Mouse (Mus musculus) olfactory bulb, adult 2 months (tissue): Measurements from ENCODE around the gene Mink1. TPM values are rescaled to one million over a fixed set of nuclear protein-coding genes. Genes with fewer than 3 reads are reported as not detected.

ENCODE experiments used
- H3K27ac ChIP-seq: fragments of 200-500 bp; 2 replicates; pipeline ENCODE4 v1.5.1; 2012; ENCODE audit warnings: low read depth, low read length; ENCODE audit not compliant: insufficient read depth
- H3K4me1 ChIP-seq: fragments of 200-500 bp; 2 replicates; pipeline ENCODE4 v1.6.1; 2012; ENCODE audit warnings: low read length; ENCODE audit not compliant: control insufficient read depth, insufficient read depth
- H3K4me3 ChIP-seq: fragments of 200-500 bp; 2 replicates; pipeline ENCODE4 v1.5.1; 2012; ENCODE audit warnings: mild to moderate bottlenecking, low read depth, low read length, moderate library complexity; ENCODE audit not compliant: insufficient read depth
- CTCF ChIP-seq: fragments of 200-500 bp; IDR thresholded peaks from 2 replicates; pipeline ENCODE4 v1.5.1; 2012; ENCODE audit warnings: low read depth, mild to moderate bottlenecking, low read length, moderate library complexity; ENCODE audit not compliant: insufficient read depth
- POLR2A ChIP-seq: fragments of 200-500 bp; IDR thresholded peaks from 2 replicates; pipeline ENCODE4 v1.6.1; 2012; ENCODE audit warnings: mild to moderate bottlenecking, low read depth, low read length, moderate library complexity; ENCODE audit not compliant: insufficient read depth
- WGBS: fragments of 180-500 bp; shearing (Covaris S2); methylation state at CpG from one replicate; pipeline ENCODE4 v1.1.7; 2018; 5-methylcytosine and 5-hydroxymethylcytosine counted together
- polyA plus RNA-seq: library from polyadenylated mRNA; stranded (reverse); fragments of >200 nt; gene quantifications from 2 replicates; pipeline ENCODE4 v1.2.4, GENCODE M21; 2012; ENCODE audit warnings: low replicate concordance; ENCODE audit not compliant: missing spikeins, insufficient read depth, insufficient read length

Gene Mink1
- polyA plus RNA-seq, 1 experiment: not detected

DNA sequence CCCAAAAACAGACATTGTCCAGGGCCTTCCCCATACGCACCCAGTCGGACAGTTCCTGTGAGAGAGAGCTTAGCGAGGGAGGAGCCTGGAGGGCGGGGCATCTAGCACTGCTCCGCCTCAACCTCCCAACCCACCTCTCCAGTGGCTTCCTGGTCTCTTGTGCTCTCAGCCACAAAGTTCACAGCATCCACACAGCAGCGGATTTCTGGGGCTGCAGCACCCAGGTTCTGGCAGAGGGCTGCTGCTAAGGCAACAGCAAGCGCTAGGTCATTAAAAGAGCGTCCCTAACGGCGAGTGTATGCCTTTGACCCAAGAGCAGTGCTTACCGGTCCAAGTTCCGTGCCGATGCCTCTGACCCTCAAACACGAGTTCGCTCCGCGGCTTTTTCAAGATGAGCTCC, 52.4 kb downstream of the Mink1 start:
- H3K27ac ChIP-seq: no peak overlapping the region
- H3K4me3 ChIP-seq: peak overlapping the region; percentile 7; the same call in 1 of the 2 replicates
- no peak; the same call in 1 of the 2 replicates for TF ChIP-seq POLR2A
- no peak for TF ChIP-seq CTCF
- 13% methylated on average over 17 of the region's 17 CpGs for WGBS
- peaks cover 11% of the 10 kb centered on the region for H3K4me1 ChIP-seq

DNA sequence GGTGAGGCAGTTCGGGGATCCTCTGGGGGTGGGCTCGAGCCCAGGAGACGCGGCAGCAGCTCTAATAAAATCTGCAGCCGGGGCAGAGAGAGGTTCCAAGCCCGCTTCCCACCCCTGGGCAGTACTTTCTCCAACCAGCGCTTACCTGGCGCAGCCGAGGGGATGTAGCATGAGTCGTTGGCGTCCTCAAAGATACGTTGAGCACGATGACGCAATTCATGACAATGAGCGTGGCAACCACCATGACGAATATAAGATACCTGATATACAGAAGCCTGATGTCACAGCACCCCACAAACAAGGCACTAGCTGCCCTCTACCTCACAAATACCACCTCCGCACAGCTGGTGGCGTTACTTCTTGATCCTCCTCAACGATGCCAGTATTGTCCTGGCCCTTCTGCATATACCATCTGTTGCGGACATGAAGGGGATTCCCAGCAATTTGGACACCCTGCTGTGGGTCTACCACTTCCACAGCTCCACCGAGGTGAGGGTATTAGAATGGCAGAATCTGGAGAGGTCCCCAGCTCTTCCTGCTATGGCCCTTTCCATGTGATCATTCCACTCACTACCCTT, 52.9 kb downstream of the Mink1 start, which contains the start of gene 4930544D05Rik:
Gene 4930544D05Rik (plus strand): TSS at position 333 of the 578 bp plus-strand sequence.
- peak within 1 kb of the TSS; percentile 7; the same call in 1 of the 2 replicates for H3K4me3 ChIP-seq
- 35% methylated on average over 21 of the region's 21 CpGs for WGBS
- no peak for TF ChIP-seq POLR2A
- no peak for TF ChIP-seq CTCF
- H3K27ac ChIP-seq: no peak within 1 kb of the TSS
- H3K4me1 ChIP-seq: peaks cover 11% of the 10 kb centered on the region

DNA sequence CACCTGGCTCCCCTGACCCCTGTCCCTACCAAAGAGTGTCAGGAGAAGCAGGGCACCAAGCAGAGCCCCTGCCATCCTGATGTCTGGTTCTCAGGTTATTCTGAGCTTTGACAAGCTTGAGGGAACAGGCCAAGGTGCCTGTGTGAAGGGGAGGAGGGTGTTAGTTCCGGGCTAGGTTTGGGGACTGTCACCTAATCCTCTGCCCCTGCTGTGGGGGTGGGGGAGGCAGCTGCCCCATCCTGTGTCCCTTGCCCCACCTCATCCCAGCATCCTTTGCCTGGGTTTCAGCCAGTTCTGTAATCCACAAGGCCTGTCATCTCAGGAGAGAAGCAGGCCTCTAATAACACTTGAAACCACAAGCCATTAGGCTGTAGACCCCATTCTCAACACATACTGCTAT, 56.4 kb downstream of the Mink1 start, which contains the start of gene Chrne:
Gene Chrne (minus strand): TSS at position 116 of the 400 bp plus-strand sequence.
- Histone ChIP-seq H3K4me3 (no peak within 1 kb of the TSS), H3K27ac (no peak within 1 kb of the TSS), H3K4me1 (peaks cover 11% of the 10 kb centered on the region)
- no peak for TF ChIP-seq CTCF
- TF ChIP-seq POLR2A: no peak
- 47% methylated on average over 1 of the region's 1 CpGs for WGBS

DNA sequence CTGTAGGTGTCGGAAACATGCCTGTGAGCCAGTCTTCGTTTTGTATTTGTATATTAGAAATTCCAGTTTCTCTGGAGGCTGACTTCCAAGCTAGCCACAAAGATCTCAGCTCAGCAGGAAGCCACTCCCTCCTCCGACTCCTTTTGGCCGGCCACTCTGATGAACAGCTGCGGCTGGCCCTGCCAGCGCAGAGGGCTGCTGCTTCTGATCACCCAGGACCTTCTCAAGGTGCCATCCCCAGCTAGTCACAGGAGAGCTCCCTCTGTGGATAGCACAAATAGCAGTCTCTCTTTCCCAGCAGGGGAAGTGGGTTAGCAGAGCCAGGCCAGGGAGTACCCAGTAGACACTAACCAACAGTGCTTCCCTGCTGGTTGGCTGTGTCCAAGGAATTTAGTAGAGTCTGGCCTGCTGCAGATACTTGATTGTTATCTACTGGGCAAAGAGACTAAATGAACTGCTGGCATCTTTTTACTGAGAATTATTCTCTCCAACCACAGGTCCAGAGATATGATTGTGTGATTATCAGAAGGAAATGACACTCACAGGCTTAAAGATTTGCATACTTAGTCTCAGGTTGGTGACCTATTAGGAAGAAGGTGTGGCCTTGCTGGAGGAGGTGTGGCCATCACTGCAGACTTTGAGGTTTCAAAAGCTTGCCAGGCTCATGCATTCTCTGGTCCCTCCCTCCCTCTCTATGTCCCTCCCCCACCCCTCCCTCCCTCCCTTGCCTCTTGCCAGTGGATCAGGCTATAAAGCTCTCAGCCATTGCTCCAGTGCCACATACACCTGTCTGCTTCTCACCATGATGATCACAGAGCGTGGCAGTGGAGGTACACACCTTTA, 59.5 kb downstream of the Mink1 start:
- Histone ChIP-seq H3K4me3 (no peak overlapping the region), H3K4me1 (no peaks in the 10 kb centered on the region), H3K27ac (no peak overlapping the region)
- 50% methylated on average over 7 of the region's 7 CpGs for WGBS
- no peak for TF ChIP-seq POLR2A
- no peak for TF ChIP-seq CTCF

DNA sequence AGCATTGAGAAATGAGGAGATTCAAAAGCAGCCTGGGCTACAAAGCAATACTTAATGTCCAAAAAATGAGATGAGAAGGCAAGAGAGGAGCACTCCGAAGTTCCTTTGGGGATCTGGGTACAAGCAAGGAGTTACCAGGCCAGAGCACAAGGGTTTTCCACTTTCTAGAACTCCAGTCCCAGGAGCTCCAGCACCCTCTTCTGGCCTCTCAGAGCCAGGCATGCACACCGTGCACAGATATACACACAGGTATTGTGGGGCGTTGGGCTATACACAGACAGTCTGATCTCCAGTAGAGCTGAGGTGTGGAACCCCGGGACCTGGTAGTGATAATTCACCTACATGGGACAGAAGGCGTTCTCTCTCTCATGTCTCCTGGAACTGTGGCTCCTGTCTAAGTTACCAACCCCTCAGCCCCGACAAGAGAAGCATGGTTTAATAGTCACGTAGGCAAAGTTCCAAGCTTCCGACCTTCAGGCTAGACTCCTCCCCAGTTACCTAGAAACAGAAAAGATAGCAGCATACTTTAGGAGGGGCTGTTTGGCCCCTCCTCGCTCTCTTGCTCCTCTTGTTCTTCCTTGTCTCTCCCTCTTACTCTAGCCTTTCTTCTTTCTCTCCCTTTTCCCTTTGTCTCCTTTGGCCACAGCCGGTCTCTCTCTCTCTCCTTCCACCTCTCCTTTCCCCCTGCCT, 60.5 kb downstream of the Mink1 start:
- 85% methylated on average over 10 of the region's 10 CpGs for WGBS
- Histone ChIP-seq H3K27ac (no peak overlapping the region), H3K4me1 (no peaks in the 10 kb centered on the region), H3K4me3 (no peak overlapping the region)
- no peak for TF ChIP-seq CTCF
- no peak for TF ChIP-seq POLR2A

DNA sequence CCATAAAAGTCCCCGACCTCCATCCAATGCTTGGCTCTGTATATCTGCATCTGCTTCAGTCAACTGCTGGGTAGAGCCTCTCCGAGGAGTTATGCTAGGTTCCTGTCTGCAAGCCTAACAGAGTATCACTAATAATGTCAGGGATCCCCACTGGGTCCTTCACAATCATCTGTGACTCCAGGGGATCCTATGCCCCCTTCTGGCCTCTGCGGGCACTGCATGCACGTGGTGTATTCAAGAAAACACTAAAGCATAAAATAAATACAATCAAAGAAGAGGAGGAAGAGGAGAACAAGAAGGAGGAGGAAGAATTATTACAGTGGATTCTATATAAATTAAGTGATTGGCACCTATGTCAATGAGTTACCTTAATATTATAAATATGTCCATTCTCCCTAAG, 62.8 kb downstream of the Mink1 start:
- H3K4me3 ChIP-seq: no peak overlapping the region
- 32% methylated on average over 4 of the region's 4 CpGs for WGBS
- no peaks in the 10 kb centered on the region for H3K4me1 ChIP-seq
- no peak overlapping the region for H3K27ac ChIP-seq
- TF ChIP-seq POLR2A (no peak), CTCF (no peak)

DNA sequence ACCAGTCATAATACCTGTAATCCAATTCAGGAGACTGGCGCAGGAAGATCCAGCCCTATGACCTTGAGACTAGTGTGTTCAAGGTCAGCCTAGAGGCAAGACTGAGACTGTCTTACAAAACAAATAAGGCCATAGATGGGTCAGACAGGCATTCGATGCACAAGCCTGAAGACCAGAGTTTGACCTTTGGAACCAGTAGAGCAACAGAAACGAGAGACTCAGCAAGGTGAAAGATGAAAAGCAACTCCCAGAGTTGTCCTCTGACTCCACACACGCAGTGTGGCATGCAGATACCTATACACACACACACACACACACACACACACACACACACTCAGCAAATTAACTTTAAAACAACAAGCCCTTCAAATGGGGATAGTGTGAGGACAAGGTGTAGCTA, 64.2 kb downstream of the Mink1 start:
- Histone ChIP-seq H3K27ac (no peak overlapping the region), H3K4me3 (no peak overlapping the region), H3K4me1 (no peaks in the 10 kb centered on the region)
- 84% methylated on average over 4 of the region's 4 CpGs for whole genome bisulfite sequencing
- no peak for TF ChIP-seq CTCF
- TF ChIP-seq POLR2A: no peak

DNA sequence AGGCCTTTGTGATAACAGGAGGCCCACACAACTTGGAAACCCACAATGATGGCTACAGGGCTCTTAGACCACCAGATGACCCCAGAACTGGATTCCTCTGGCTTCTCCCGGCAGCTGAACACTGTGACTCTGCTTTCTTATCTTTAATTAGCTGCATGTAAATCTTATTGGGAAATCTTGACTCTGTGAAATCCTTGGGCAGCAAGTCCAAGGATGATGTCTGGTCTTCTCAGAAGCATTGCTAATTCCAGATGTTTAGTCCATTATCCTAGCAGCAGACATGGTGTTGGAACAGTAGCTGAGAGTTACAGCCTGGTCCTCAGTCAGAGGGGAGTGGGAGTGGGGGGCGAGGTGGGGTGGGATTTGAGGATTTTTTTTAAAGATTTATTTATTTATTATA, 65.8 kb downstream of the Mink1 start:
- H3K27ac ChIP-seq: no peak overlapping the region
- TF ChIP-seq POLR2A: no peak
- no peak for TF ChIP-seq CTCF
- 77% methylated on average over 2 of the region's 2 CpGs for WGBS
- no peaks in the 10 kb centered on the region for H3K4me1 ChIP-seq
- H3K4me3 ChIP-seq: no peak overlapping the region

DNA sequence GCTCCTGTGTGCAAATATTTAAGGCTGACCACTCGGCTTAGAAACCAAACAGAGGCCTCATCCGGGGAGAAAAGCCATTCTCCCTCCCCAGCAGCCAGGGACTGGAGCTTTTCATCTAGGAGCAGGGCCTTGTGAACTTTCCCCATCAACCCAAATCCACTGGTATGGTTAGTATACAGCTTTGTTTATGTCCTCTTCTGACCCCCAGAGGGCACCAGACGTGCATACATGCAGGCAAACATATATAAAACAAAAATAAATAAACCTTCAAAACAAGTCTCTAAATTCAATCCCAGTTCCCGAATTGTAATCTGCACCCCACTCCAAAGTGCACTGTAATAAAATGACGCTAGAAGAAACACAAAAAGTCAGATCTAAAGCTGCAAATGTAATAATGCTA, 66.9 kb downstream of the Mink1 start:
- TF ChIP-seq POLR2A (no peak), CTCF (no peak)
- WGBS: 51% methylated on average over 5 of the region's 5 CpGs
- H3K4me3 ChIP-seq: no peak overlapping the region
- H3K27ac ChIP-seq: no peak overlapping the region
- no peaks in the 10 kb centered on the region for H3K4me1 ChIP-seq
